Mouse (Mus musculus): ENCODE data around the gene Rcan2. TPM values are rescaled to one million over a fixed set of nuclear protein-coding genes. Genes with fewer than 3 reads are reported as not detected.

Rcan2 gene
- total RNA-seq, 2 experiments from 2014 or later: 40.3 to 80.7 TPM

- no peak overlapping the region for H3K4me3 ChIP-seq
- peak; percentile 30 for DNase-seq
- intact Hi-C loops (cut with DNase I): loop anchor here (1.0 to 5.0 kb wide), 3 partner anchors 155 to 341 kb away; partner anchors contain the start of gene Rcan2
- peak; percentile 68 for TF ChIP-seq CTCF (IDR thresholded peaks at IDR 0.05)
- no peak overlapping the region for H3K27ac ChIP-seq
Measured at GRCm38 (mm10) chr17:44038656-44039055, 237.5 kb downstream of the Rcan2 start.

GRCm38 (mm10) chr17:44040449-44040848, 239.3 kb downstream of the Rcan2 start:
- H3K27ac ChIP-seq: no peak overlapping the region
- no peak for TF ChIP-seq CTCF (IDR thresholded peaks at IDR 0.05)
- no peak overlapping the region for H3K4me3 ChIP-seq
- DNase-seq: no peak
- intact Hi-C loops (cut with DNase I): no loop called here

GRCm38 (mm10) chr17:44042301-44042700, 241.2 kb downstream of the Rcan2 start:
- H3K27ac ChIP-seq: no peak overlapping the region
- no peak for DNase-seq
- intact Hi-C loops (cut with DNase I): no loop called here
- no peak for TF ChIP-seq CTCF (IDR thresholded peaks at IDR 0.05)
- H3K4me3 ChIP-seq: no peak overlapping the region

- Histone ChIP-seq H3K4me3 (no peak overlapping the region), H3K27ac (no peak overlapping the region)
- no peak for DNase-seq
- no peak for TF ChIP-seq CTCF (IDR thresholded peaks at IDR 0.05)
- intact Hi-C loops (cut with DNase I): no loop called here
Measured at GRCm38 (mm10) chr17:44042861-44043260, 241.7 kb downstream of the Rcan2 start.

GRCm38 (mm10) chr17:44053427-44053826, 252.3 kb downstream of the Rcan2 start:
- intact Hi-C loops (cut with DNase I): no loop called here
- DNase-seq: no peak
- Histone ChIP-seq H3K4me3 (no peak overlapping the region), H3K27ac (no peak overlapping the region)
- no peak for TF ChIP-seq CTCF (IDR thresholded peaks at IDR 0.05)

GRCm38 (mm10) chr17:44057123-44057522, 256.0 kb downstream of the Rcan2 start:
- DNase-seq: no peak
- H3K4me3 ChIP-seq: no peak overlapping the region
- no peak overlapping the region for H3K27ac ChIP-seq
- intact Hi-C loops (cut with DNase I): no loop called here
- TF ChIP-seq CTCF (IDR thresholded peaks at IDR 0.05): no peak

DNA sequence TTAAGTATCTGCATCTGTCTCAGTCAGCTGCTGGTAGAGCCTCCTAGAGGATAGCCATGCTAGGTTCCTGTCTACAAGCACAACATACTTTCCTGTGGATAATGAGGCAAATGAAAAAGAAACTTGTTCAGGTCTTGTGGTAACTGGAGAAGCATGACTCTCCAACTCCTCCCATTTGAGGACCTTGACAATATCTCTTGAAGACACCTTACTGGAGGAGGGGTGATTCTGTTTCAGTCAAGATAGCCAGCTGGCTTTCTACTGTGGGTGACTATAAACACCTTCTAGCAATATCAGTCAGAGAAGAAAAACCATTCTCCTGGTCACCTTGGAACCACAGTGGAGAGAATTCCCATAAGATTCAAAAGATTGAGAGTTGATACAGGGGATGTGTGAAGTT, 257.0 kb downstream of the Rcan2 start:
- no peak for DNase-seq
- TF ChIP-seq CTCF (IDR thresholded peaks at IDR 0.05): no peak
- no peak overlapping the region for H3K4me3 ChIP-seq
- intact Hi-C loops (cut with DNase I): no loop called here
- no peak overlapping the region for H3K27ac ChIP-seq

GRCm38 (mm10) chr17:44060781-44061180, 259.6 kb downstream of the Rcan2 start:
- intact Hi-C loops (cut with DNase I): no loop called here
- H3K27ac ChIP-seq: no peak overlapping the region
- DNase-seq: no peak
- H3K4me3 ChIP-seq: no peak overlapping the region
- TF ChIP-seq CTCF (IDR thresholded peaks at IDR 0.05): no peak

DNA sequence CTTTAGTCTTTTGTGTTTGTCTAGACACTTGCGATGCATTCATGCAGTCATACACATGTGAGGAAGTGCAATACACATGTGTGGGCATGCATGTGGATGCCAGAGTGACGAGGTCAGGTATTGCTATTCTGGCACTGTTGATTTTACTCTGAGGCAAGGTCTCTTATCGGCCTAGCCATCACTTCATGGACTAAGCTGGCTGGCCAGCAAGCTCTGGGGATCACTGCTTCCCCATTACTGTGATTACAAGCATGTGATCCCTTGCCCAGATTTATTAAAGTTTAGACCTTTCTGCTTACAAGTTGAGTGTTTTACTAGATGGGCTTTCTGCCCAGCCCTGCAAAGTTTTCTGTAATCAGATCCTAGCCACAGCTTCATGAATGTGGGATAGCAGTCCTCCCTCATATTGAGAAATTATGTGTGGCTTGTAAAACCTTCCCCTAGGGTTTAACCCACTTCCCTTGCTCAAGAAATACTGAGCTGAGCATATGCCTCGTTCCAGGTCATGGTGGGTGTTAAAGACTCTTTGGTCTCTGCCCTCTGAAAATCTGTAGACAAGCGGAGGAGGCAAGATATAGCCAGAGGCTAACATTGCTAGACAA, 260.2 kb downstream of the Rcan2 start:
- Histone ChIP-seq H3K27ac (no peak overlapping the region), H3K4me3 (no peak overlapping the region)
- TF ChIP-seq CTCF (IDR thresholded peaks at IDR 0.05): no peak
- no peak for DNase-seq
- intact Hi-C loops (cut with DNase I): no loop called here

GRCm38 (mm10) chr17:44068876-44069275, 267.7 kb downstream of the Rcan2 start:
- H3K27ac ChIP-seq: no peak overlapping the region
- no peak for TF ChIP-seq CTCF (IDR thresholded peaks at IDR 0.05)
- no peak overlapping the region for H3K4me3 ChIP-seq
- DNase-seq: no peak
- intact Hi-C loops (cut with DNase I): no loop called here

GRCm38 (mm10) chr17:44071680-44072079, 270.5 kb downstream of the Rcan2 start:
- no peak for TF ChIP-seq CTCF (IDR thresholded peaks at IDR 0.05)
- Histone ChIP-seq H3K27ac (no peak overlapping the region), H3K4me3 (no peak overlapping the region)
- no peak for DNase-seq
- intact Hi-C loops (cut with DNase I): no loop called here

- Histone ChIP-seq H3K4me3 (peak overlapping the region; percentile 62), H3K27ac (peak overlapping the region; percentile 80)
- no peak for TF ChIP-seq CTCF (IDR thresholded peaks at IDR 0.05)
- intact Hi-C loops (cut with DNase I): loop anchor here (5.0 kb wide), 1 partner anchor 182 kb away; no protein-coding TSS in a partner anchor
- no peak for DNase-seq
Measured at GRCm38 (mm10) chr17:44075601-44076000, 274.4 kb downstream of the Rcan2 start.

- Histone ChIP-seq H3K27ac (peak overlapping the region; percentile 80), H3K4me3 (peak overlapping the region; percentile 62)
- peak; percentile 25 for DNase-seq
- peak; percentile 87 for TF ChIP-seq CTCF (IDR thresholded peaks at IDR 0.05)
- intact Hi-C loops (cut with DNase I): loop anchor here (1.0 to 5.0 kb wide), 2 partner anchors 54 to 181 kb away; no protein-coding TSS in a partner anchor
Measured at GRCm38 (mm10) chr17:44076051-44076680, 275.0 kb downstream of the Rcan2 start.

Data from gastrocnemius, adult 2 months (tissue).